Mouse (Mus musculus) fat pad, adult 2 months (tissue): ENCODE data around the gene Dus4l.
A peak's percentile ranks its signal among the peaks of the same experiment; 100 is the strongest.
"Not testable (repeated sequence)": the region's sequence is repeated elsewhere in the genome, so short reads cannot be mapped to it uniquely, and the experiment has no call there.

Source experiments
- DNase-seq: peaks from one replicate; pipeline ENCODE4 v3.0.0-alpha.2; 2011; ENCODE audit warnings: low read depth, low spot score; ENCODE audit errors: extremely low read depth

Dus4l gene

GRCm38 (mm10) chr12:31654197-31654964 is at the start of gene Dus4l, which contains the start of gene Cog5:
TSS of gene Dus4l (minus strand) at chr12:31654826.
TSS of gene Cog5 (plus strand) at chr12:31654869.
- peak; percentile 33 for DNase-seq

- no peak for DNase-seq
Measured at GRCm38 (mm10) chr12:31703904-31704303, 49.3 kb upstream of the Dus4l start.

- DNase-seq = no peak
Measured at GRCm38 (mm10) chr12:31701411-31701810, 46.8 kb upstream of the Dus4l start.

DNA sequence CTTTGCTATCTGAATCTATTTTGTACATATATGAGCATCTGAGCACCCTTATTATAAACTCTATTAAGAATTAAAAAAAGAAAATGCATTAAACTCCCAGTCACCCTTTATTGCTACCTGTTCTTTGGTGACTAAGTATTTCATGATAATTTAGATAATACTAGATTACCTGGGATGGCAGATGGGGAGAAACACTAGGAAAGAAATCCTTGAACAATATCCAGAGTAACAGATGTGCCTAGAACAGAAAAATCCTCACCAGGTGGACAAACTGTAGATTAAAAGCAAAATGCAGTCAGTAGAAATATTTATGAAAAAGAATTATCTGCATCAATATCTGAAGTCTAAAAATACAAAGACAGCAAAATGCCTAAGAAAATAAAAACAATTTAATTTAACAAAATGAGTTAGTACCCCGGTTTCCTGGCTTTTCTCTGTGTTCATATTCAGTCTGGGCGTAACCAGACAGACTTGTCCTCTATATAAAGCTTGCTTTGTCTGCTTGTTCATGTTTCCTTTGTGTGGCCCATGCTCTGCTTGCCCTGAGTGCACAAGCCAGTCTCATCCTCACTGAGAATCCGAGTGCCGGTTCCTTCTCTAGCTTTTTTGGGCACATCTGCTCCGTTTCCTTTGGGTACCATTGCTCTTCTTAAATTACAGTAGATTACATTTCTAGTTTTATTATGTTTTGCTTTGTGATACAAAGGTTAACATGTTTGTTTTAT is 46.2 kb upstream of the Dus4l start:
- no peak for DNase-seq

GRCm38 (mm10) chr12:31693278-31693677 is 38.7 kb upstream of the Dus4l start:
- DNase-seq = no peak

DNA sequence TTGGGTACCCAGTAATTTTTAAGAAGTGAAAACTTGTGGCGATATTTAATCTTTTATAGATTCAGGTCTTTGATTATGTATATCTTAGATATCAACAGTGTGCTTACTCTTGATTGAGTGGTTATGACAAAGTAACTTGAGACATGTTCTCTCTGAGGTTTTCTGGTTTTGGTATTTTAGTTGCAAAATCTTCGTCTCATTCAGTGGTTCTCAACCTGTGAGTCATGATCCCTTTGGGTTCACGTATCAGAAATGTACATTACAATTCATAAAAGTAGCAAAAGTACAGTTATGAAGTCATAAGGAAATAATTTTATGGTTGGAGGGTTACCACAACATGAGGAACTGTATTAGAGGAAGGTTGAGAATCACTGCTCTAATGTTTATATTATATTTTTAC is 32.1 kb upstream of the Dus4l start:
- DNase-seq = no peak

- DNase-seq = no peak
Measured at GRCm38 (mm10) chr12:31667187-31667586, 12.6 kb upstream of the Dus4l start.

GRCm38 (mm10) chr12:31665999-31666398 is 11.4 kb upstream of the Dus4l start:
- no peak for DNase-seq

GRCm38 (mm10) chr12:31656841-31657240 is 2.2 kb upstream of the Dus4l start:
- DNase-seq = no peak

- DNase-seq = no peak
Measured at GRCm38 (mm10) chr12:31654965-31655477, 395 bp upstream of the Dus4l start.

DNA sequence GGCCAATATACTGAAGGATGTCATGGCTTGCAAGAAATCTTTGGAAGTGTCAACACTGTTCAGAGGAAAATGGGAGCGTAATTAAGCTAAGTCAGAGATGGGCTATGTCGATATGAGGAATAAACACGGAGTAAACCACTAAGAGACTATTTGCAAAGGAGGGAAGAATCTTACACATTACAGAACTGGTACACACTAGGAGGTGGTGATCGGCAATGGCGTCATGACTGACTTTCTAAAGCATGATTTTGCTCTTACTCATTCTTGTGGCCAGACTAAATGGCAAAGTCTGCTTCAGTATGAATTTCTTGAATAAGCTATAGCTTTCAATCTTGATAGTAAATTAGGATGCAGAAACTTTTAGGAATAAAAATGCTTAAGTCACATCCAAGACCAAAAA is 1.0 kb downstream of the Dus4l start:
- no peak for DNase-seq

- no peak for DNase-seq
Measured at GRCm38 (mm10) chr12:31635240-31635607, 19.4 kb downstream of the Dus4l start.

DNA sequence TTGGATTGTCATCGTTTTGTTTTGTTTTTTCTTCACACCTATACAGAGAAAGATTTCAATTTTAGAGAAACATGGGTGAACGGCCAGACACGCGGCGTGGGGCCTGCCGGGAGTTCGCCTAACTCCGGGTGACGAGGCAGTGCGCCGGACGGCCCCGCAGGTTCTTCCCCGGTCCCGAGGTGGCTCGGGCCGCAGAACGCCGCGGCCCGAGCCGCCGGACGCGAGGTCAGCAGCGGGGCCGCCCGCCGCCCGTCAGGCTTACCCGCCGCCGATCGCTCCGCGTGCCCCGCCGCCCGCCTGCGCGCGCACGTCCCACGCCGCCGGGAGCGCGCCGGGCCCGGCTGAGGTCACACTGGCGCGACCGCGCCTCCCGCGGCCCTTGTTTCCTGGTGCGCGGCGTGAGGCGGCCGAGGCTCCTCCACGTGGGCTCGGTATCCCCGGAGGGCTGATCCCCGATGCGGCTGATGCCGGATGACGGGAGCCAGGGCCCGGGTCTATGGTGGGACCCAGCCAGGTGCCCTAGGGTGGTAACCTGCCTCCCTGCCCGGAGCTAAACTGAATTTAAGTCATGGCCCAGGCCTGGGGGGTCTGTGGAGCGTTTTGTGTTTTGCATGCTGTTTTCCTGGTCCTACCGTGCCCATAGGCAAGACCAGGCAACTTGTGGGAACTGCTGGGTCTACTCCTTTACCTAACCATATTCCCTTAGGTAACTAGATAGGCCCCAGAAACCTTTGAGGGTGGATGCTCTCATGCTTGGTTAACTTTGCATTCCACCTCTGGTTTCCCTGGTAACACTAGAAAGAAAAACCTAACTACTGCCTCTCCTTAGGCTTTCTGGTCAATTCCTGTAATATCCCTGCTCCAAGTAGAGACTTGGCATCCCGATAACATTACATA is 20.0 kb downstream of the Dus4l start, which contains the start of gene Bcap29:
Bcap29 (minus strand) TSS at position 316 of the 897 bp plus-strand sequence.
- DNase-seq = no peak

GRCm38 (mm10) chr12:31633970-31634342 is 20.7 kb downstream of the Dus4l start:
- no peak for DNase-seq

DNA sequence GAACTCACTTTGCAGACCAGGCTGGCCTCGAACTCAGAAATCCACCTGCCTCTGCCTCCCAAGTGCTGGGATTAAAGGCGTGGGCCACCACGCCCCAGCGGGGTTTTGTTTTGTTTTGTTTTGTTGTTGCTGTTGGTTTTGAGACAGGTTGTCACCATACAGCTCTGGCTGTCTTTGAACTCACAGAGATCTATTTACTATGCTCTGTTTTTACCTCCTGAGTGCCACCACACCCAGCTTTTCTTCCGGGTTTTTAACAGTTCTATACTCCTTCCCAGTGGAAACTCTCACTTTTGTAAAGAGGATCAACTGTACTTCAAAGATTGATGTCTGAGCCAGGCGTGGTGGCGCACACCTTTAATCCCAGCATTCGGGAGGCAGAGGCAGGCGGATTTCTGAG is 26.2 kb downstream of the Dus4l start:
- DNase-seq = not testable (repeated sequence)

DNA sequence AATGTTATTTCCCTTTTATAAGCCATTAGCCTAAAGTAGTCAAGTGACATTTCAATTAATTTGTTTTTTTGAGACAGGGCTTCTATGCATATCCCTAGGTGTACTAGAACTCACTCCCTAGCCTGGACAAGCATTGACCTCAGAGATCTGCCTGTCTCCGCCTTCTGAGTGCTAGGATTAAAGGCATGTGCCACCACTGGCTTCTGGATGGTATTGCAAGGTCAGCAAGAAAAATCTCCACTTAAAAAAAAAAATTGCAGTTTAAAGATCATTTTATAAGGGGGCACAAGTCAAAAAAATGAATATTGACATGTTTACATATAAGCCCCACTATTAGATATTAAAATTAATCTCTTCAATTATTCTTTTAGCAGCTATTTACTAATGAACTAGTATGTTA is 29.6 kb downstream of the Dus4l start:
- no peak for DNase-seq

DNA sequence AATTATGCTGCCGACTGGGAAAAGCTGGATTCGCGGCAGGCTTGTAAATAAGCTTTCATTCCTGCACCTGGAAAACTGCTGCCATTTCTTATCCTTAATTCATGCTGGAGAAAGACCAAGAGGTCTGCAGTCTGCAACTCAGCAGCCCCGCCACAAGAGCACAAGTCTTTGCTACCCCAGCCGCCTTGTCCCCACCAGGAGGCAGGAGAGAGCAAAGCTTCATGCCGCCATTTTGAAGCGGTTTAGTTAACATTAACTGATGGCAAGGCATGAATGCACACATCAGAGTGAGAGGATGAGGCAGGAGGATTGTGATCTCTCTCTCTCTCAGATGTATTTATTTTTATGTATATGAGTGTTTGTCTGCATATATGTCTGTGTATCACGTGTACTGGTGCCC is 34.5 kb downstream of the Dus4l start:
- DNase-seq = no peak

DNA sequence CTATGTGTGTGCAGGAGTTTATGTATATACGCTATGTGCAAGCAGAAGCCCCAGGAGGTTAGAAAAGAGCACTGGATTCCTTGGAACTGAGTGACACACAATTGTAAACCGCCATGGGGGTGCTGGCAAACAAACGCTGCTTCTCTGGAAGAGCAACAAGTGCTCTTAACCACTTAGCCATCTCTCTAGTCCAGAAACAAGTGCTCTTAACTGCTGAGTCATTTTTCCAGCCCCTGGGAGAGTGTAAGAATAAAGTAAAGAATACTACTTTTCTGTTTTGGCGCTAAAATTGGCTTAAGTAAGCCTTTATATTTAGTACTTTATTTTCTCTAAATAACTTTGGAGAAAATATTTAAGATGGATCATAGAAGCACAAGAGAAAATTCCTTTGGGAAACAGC is 41.3 kb downstream of the Dus4l start:
- no peak for DNase-seq

- DNase-seq = no peak
Measured at GRCm38 (mm10) chr12:31608138-31608537, 46.5 kb downstream of the Dus4l start.

GRCm38 (mm10) chr12:31604894-31605293 is 49.7 kb downstream of the Dus4l start:
- no peak for DNase-seq

- no peak for DNase-seq
Measured at GRCm38 (mm10) chr12:31603586-31603985, 51.0 kb downstream of the Dus4l start.
